Mouse (Mus musculus): ENCODE results near the gene Psmd14. TPM values are rescaled to one million over a fixed set of nuclear protein-coding genes. Genes with fewer than 3 reads are reported as not detected.

The Psmd14 gene
- polyA plus RNA-seq, 1 experiment from 2014 or later, result 120 TPM

- no peak for TF ChIP-seq CTCF (IDR thresholded peaks at IDR 0.05; ENCODE audit: low read depth)
- Histone ChIP-seq H3K36me3 (ENCODE audit: control insufficient read depth, insufficient read depth) (no peaks in the 10 kb centered on the region), H3K27me3 (replicated peaks; ENCODE audit: control insufficient read depth, insufficient read depth, low read length) (peaks cover 92% of the 10 kb centered on the region), H3K9me3 (ENCODE audit: control insufficient read depth) (no peaks in the 10 kb centered on the region), H3K4me2 (replicated peaks; ENCODE audit: low read depth) (no peak overlapping the region), H3K4me3 (ENCODE audit: low read depth, low read length) (0 out of 2 replicates have a peak overlapping the region, but pooled peaks have one; percentile 46), H3K27ac (ENCODE audit: low read depth, low read length) (no peak overlapping the region), H3K4me1 (replicated peaks; ENCODE audit: control insufficient read depth, insufficient read depth, low read length) (peaks cover 5% of the 10 kb centered on the region; the same call in 1 of the 2 replicates), H3K9ac (ENCODE audit: low read depth, low read length) (no peak overlapping the region)
- 8% methylated on average over 6 of the region's 6 CpGs for WGBS
- ATAC-seq, result no peak
Observed at GRCm38 (mm10) chr2:61813106-61813505, 101.6 kb downstream of the Psmd14 start.

GRCm38 (mm10) chr2:61813521-61813920 lies 102.0 kb downstream of the Psmd14 start:
- no peak for TF ChIP-seq CTCF (IDR thresholded peaks at IDR 0.05; ENCODE audit: low read depth)
- Histone ChIP-seq H3K9ac (ENCODE audit: low read depth, low read length) (no peak overlapping the region), H3K27ac (ENCODE audit: low read depth, low read length) (no peak overlapping the region), H3K9me3 (ENCODE audit: control insufficient read depth) (no peaks in the 10 kb centered on the region), H3K27me3 (replicated peaks; ENCODE audit: control insufficient read depth, insufficient read depth, low read length) (peaks cover 94% of the 10 kb centered on the region), H3K4me3 (ENCODE audit: low read depth, low read length) (no peak overlapping the region), H3K36me3 (ENCODE audit: control insufficient read depth, insufficient read depth) (no peaks in the 10 kb centered on the region), H3K4me2 (replicated peaks; ENCODE audit: low read depth) (no peak overlapping the region), H3K4me1 (replicated peaks; ENCODE audit: control insufficient read depth, insufficient read depth, low read length) (peaks cover 5% of the 10 kb centered on the region; the same call in 1 of the 2 replicates)
- 14% methylated on average over 1 of the region's 1 CpGs for WGBS
- no peak for ATAC-seq

GRCm38 (mm10) chr2:61814548-61815473 lies 103.3 kb downstream of the Psmd14 start:
- ATAC-seq, result no peak
- Histone ChIP-seq H3K27me3 (replicated peaks; ENCODE audit: control insufficient read depth, insufficient read depth, low read length) (peaks cover 84% of the 10 kb centered on the region), H3K27ac (ENCODE audit: low read depth, low read length) (no peak overlapping the region), H3K4me3 (ENCODE audit: low read depth, low read length) (peak overlapping the region; percentile 42), H3K4me2 (replicated peaks; ENCODE audit: low read depth) (peak overlapping the region; percentile 73), H3K9me3 (ENCODE audit: control insufficient read depth) (no peaks in the 10 kb centered on the region), H3K4me1 (replicated peaks; ENCODE audit: control insufficient read depth, insufficient read depth, low read length) (peaks cover 5% of the 10 kb centered on the region; the same call in 1 of the 2 replicates), H3K36me3 (ENCODE audit: control insufficient read depth, insufficient read depth) (no peaks in the 10 kb centered on the region), H3K9ac (ENCODE audit: low read depth, low read length) (no peak overlapping the region)
- 2% methylated on average over 47 of the region's 50 CpGs for WGBS
- TF ChIP-seq CTCF (IDR thresholded peaks at IDR 0.05; ENCODE audit: low read depth), result peak; percentile 68

DNA sequence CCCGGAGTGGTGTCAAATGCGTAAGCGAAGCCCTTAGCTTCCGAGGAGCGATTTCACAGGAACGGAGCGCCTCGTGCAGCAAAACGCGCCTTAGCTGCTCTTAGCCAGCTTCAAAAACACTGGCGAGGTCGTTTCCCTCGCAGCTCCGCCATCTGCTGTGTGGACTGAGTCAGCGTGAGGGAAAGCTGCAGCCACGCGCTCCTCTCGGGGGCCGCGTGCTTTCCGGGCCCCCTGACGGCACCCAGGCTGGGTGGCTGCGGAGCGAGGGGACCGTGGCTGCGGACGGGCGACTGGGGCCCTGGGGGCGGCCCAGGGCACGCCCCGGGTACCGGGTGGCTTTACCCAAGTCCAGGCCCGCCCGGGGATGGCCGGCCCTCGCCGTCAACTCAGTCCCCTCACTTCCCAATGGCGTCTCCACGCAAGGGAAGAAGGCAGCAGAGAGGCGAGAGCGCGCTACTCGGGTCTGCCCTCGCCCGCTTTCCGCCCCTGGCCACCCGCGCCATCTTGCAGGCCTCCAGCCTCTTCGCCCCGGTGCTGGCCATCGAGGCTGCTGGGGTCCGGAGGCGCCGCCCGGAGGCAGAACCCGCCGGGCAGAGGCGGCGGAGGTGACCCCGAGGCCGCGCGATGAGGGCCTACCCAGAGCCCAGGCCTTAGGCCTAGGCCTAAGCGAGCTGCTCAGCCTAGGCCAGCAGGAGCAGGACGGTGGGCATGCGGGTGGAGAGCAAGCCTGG lies 104.3 kb downstream of the Psmd14 start:
- whole genome bisulfite sequencing, result 16% methylated on average over 65 of the region's 66 CpGs

DNA sequence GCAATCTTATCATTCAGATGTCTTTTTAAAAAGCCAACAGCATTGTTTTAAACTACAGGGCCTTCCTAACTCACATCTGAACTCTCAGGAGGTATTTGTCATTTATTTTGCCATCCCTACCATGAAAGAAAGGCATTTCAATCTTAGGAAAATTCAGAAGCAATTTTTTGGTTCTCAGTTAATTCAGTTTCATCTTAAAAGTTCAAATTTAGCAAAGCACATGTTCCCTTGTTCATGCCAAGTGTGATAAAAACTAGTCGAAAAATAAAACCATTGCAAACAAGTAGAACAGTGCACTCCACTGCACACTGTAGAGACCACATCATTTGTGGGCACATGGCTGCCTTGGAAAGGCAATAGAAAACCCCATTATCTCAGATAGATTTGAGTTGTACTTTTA lies 106.7 kb downstream of the Psmd14 start:
- Histone ChIP-seq H3K4me2 (replicated peaks; ENCODE audit: low read depth) (no peak overlapping the region), H3K9ac (ENCODE audit: low read depth, low read length) (no peak overlapping the region), H3K27me3 (replicated peaks; ENCODE audit: control insufficient read depth, insufficient read depth, low read length) (peaks cover 56% of the 10 kb centered on the region), H3K9me3 (ENCODE audit: control insufficient read depth) (no peaks in the 10 kb centered on the region), H3K27ac (ENCODE audit: low read depth, low read length) (no peak overlapping the region), H3K36me3 (ENCODE audit: control insufficient read depth, insufficient read depth) (no peaks in the 10 kb centered on the region), H3K4me3 (ENCODE audit: low read depth, low read length) (no peak overlapping the region), H3K4me1 (replicated peaks; ENCODE audit: control insufficient read depth, insufficient read depth, low read length) (no peaks in the 10 kb centered on the region)
- ATAC-seq, result no peak
- 80% methylated on average over 1 of the region's 1 CpGs for WGBS
- TF ChIP-seq CTCF (IDR thresholded peaks at IDR 0.05; ENCODE audit: low read depth), result no peak

More for the DNA sequence above, 104.3 kb downstream of the Psmd14 start:
- TF ChIP-seq CTCF (IDR thresholded peaks at IDR 0.05; ENCODE audit: low read depth), result peak; percentile 35; the same call in 1 of the 2 replicates
- H3K36me3 ChIP-seq (ENCODE audit: control insufficient read depth, insufficient read depth), result no peaks in the 10 kb centered on the region
- ATAC-seq, result peak; percentile 46
- peaks cover 80% of the 10 kb centered on the region for H3K27me3 ChIP-seq (replicated peaks; ENCODE audit: control insufficient read depth, insufficient read depth, low read length)
- peak overlapping the region; percentile 73 for H3K4me2 ChIP-seq (replicated peaks; ENCODE audit: low read depth)
- no peak overlapping the region for H3K9ac ChIP-seq (ENCODE audit: low read depth, low read length)
- H3K9me3 ChIP-seq (ENCODE audit: control insufficient read depth), result no peaks in the 10 kb centered on the region
- H3K27ac ChIP-seq (ENCODE audit: low read depth, low read length), result no peak overlapping the region
- H3K4me1 ChIP-seq (replicated peaks; ENCODE audit: control insufficient read depth, insufficient read depth, low read length), result peaks cover 5% of the 10 kb centered on the region; the same call in 1 of the 2 replicates
- H3K4me3 ChIP-seq (ENCODE audit: low read depth, low read length), result peak overlapping the region; percentile 42

GRCm38 (mm10) chr2:61820203-61820602 lies 108.7 kb downstream of the Psmd14 start:
- Histone ChIP-seq H3K9me3 (ENCODE audit: control insufficient read depth) (no peaks in the 10 kb centered on the region), H3K4me2 (replicated peaks; ENCODE audit: low read depth) (no peak overlapping the region), H3K27ac (ENCODE audit: low read depth, low read length) (no peak overlapping the region), H3K36me3 (ENCODE audit: control insufficient read depth, insufficient read depth) (no peaks in the 10 kb centered on the region), H3K9ac (ENCODE audit: low read depth, low read length) (no peak overlapping the region), H3K4me3 (ENCODE audit: low read depth, low read length) (no peak overlapping the region), H3K4me1 (replicated peaks; ENCODE audit: control insufficient read depth, insufficient read depth, low read length) (no peaks in the 10 kb centered on the region), H3K27me3 (replicated peaks; ENCODE audit: control insufficient read depth, insufficient read depth, low read length) (peaks cover 36% of the 10 kb centered on the region)
- 65% methylated on average over 4 of the region's 4 CpGs for WGBS
- ATAC-seq, result no peak
- TF ChIP-seq CTCF (IDR thresholded peaks at IDR 0.05; ENCODE audit: low read depth), result no peak
